Mouse (Mus musculus) heart, adult 9 months (tissue): ENCODE measurements around the gene Taar9.
"Not testable (repeated sequence)": the region's sequence is repeated elsewhere in the genome, so short reads cannot be mapped to it uniquely, and the experiment has no call there.

ENCODE experiments used
- DNase-seq, 2 experiments: peaks; one replicate each; pipeline ENCODE4 v3.0.0; 2022; ENCODE audit warnings: low spot score in 2 of 2

Gene Taar9

GRCm38 (mm10) chr10:24109434-24109833, at the start of gene Taar9:
Taar9 (minus strand) TSS chr10:24109534.
- not testable (repeated sequence) for DNase-seq

GRCm38 (mm10) chr10:24158470-24159254, 49.3 kb upstream of the Taar9 start:
- no peak for DNase-seq

- DNase-seq = no peak
Measured at GRCm38 (mm10) chr10:24150086-24150485, 40.8 kb upstream of the Taar9 start.

- peak; percentile 94 to 96 for DNase-seq
Measured at GRCm38 (mm10) chr10:24149135-24149781, 39.9 kb upstream of the Taar9 start, which contains the start of gene Stx7. Stx7 (plus strand) TSS chr10:24149302.

GRCm38 (mm10) chr10:24142735-24143134, 33.4 kb upstream of the Taar9 start:
- DNase-seq = no peak

- no peak for DNase-seq
Measured at GRCm38 (mm10) chr10:24138623-24139261, 29.4 kb upstream of the Taar9 start.

- no peak for DNase-seq
Measured at GRCm38 (mm10) chr10:24134071-24134645, 24.8 kb upstream of the Taar9 start.

- no peak for DNase-seq
Measured at GRCm38 (mm10) chr10:24133132-24133531, 23.8 kb upstream of the Taar9 start.

- no peak for DNase-seq
Measured at GRCm38 (mm10) chr10:24132273-24132672, 22.9 kb upstream of the Taar9 start.

GRCm38 (mm10) chr10:24131451-24132262, 22.3 kb upstream of the Taar9 start:
- peak; percentile 53 to 67 for DNase-seq

GRCm38 (mm10) chr10:24111116-24111778, 1.9 kb upstream of the Taar9 start:
- peak in 1 of 2 experiments; percentile 14 for DNase-seq

GRCm38 (mm10) chr10:24108236-24108635, 1.1 kb downstream of the Taar9 start:
- no peak for DNase-seq

GRCm38 (mm10) chr10:24107747-24108146, 1.6 kb downstream of the Taar9 start:
- DNase-seq = no peak

- DNase-seq = not testable (repeated sequence)
Measured at GRCm38 (mm10) chr10:24103299-24103698, 6.0 kb downstream of the Taar9 start.

- not testable (repeated sequence) for DNase-seq
Measured at GRCm38 (mm10) chr10:24101812-24102211, 7.5 kb downstream of the Taar9 start, which contains the start of gene Taar8c. Taar8c (minus strand) TSS chr10:24101912.

- DNase-seq = not testable (repeated sequence)
Measured at GRCm38 (mm10) chr10:24097010-24097409, 12.3 kb downstream of the Taar9 start.

- no peak for DNase-seq
Measured at GRCm38 (mm10) chr10:24092194-24092593, 17.1 kb downstream of the Taar9 start, which contains the start of gene Taar8b. Taar8b (minus strand) TSS chr10:24092294.

GRCm38 (mm10) chr10:24087168-24087567, 22.2 kb downstream of the Taar9 start:
- no peak for DNase-seq

GRCm38 (mm10) chr10:24086555-24086954, 22.8 kb downstream of the Taar9 start:
- DNase-seq = no peak

- DNase-seq = no peak
Measured at GRCm38 (mm10) chr10:24085936-24086335, 23.4 kb downstream of the Taar9 start.
